ENCODE assay signal across 15 mouse cellular contexts in the genomic region with DNA sequence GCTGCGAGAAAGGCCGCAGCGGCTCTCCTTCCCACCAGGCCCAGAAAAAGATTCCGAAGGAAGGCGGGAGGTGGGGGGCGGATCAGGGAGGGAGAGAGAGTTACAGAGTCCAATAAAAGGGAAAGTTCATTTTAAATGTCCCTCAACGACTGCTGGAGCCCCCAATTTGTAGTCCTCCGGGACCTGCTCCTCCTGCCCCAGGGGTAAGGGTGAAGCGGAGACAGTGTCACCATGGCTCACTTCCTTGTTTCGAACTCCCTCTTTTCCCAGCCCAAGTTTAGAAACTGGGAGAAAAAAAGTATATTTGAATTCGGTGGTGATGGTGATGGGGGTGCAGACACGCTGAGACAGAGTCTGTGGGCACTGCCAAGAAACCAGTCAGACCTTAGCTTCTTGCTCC. TPM values are rescaled to one million over a fixed set of nuclear protein-coding genes. Genes with fewer than 3 reads are reported as not detected.
DNase-seq lines count a peak whose midpoint lies in the region; ATAC-seq and TF ChIP-seq lines count a peak whose summit lies in the region.
"Had no signal": no experiment of that assay in that cellular context is flagged by ENCODE, and none has a peak within 500 bp of the region (broad histone marks: within the 10 kb centered on the region; RNA-seq: fewer than 3 reads in every experiment).

No protein-coding gene starts in this region.

- WGBS in lung, embryonic 14.5 days = 26% methylated on average over 12 of the region's 12 CpGs
- 1% methylated on average over 12 of the region's 12 CpGs for WGBS in hindbrain, embryonic 12.5 days
- WGBS in intestine, embryonic 15.5 days = 30% methylated on average over 12 of the region's 12 CpGs
- 19% methylated on average over 12 of the region's 12 CpGs for whole genome bisulfite sequencing in neural tube, embryonic 15.5 days

- no peaks in the 10 kb centered on the region for H3K4me1 ChIP-seq in lung, embryonic 14.5 days (ENCODE audit: insufficient read depth)
- H3K4me1 ChIP-seq in hindbrain, embryonic 12.5 days = no peaks in the 10 kb centered on the region; the same call in 1 of the 2 replicates
- H3K4me1 ChIP-seq in intestine, embryonic 15.5 days (replicated peaks) = peaks cover 12% of the 10 kb centered on the region; the same call in 1 of the 2 replicates
- H3K4me1 ChIP-seq in neural tube, embryonic 15.5 days = peaks cover 68% of the 10 kb centered on the region

- no peaks in the 10 kb centered on the region for H3K36me3 ChIP-seq in lung, embryonic 14.5 days (ENCODE audit: insufficient read depth)
- no peaks in the 10 kb centered on the region for H3K36me3 ChIP-seq in hindbrain, embryonic 12.5 days
- H3K36me3 ChIP-seq in intestine, embryonic 15.5 days = no peaks in the 10 kb centered on the region
- H3K36me3 ChIP-seq in neural tube, embryonic 15.5 days = no peaks in the 10 kb centered on the region

- H3K4me3 ChIP-seq in lung, embryonic 14.5 days (ENCODE audit: low read depth, low read length) = no peak overlapping the region
- peak overlapping the region; percentile 24 for H3K4me3 ChIP-seq in hindbrain, embryonic 12.5 days
- H3K4me3 ChIP-seq in intestine, embryonic 15.5 days (replicated peaks) = no peak overlapping the region
- 0 out of 2 replicates have a peak overlapping the region, but pooled peaks have one; percentile 2 for H3K4me3 ChIP-seq in neural tube, embryonic 15.5 days (replicated peaks)

- H3K27me3 ChIP-seq in lung, embryonic 14.5 days (ENCODE audit: insufficient read depth, low read length) = peaks cover 73% of the 10 kb centered on the region
- peaks cover 96% of the 10 kb centered on the region for H3K27me3 ChIP-seq in hindbrain, embryonic 12.5 days
- H3K27me3 ChIP-seq in intestine, embryonic 15.5 days (replicated peaks) = peaks cover 60% of the 10 kb centered on the region
- no peaks in the 10 kb centered on the region for H3K27me3 ChIP-seq in neural tube, embryonic 15.5 days (replicated peaks)

- no peak overlapping the region for H3K27ac ChIP-seq in lung, embryonic 14.5 days (ENCODE audit: low read depth)
- H3K27ac ChIP-seq in hindbrain, embryonic 12.5 days = peak overlapping the region; percentile 77; the same call in 1 of the 2 replicates
- H3K27ac ChIP-seq in intestine, embryonic 15.5 days = peak overlapping the region; percentile 57; the same call in 1 of the 2 replicates
- H3K27ac ChIP-seq in neural tube, embryonic 15.5 days (replicated peaks) = peak overlapping the region; percentile 54

- H3K9me3 ChIP-seq in lung, embryonic 14.5 days (ENCODE audit: low read depth, low read length) = no peaks in the 10 kb centered on the region
- no peaks in the 10 kb centered on the region for H3K9me3 ChIP-seq in hindbrain, embryonic 12.5 days (replicated peaks)
- no peaks in the 10 kb centered on the region for H3K9me3 ChIP-seq in intestine, embryonic 15.5 days
- H3K9me3 ChIP-seq in neural tube, embryonic 15.5 days (replicated peaks) = no peaks in the 10 kb centered on the region

- no peak for DNase-seq in lung, embryonic 14.5 days
- DNase-seq in lung, postnatal 25 days (ENCODE audit: low spot score) = no peak
- no peak for DNase-seq in gastrocnemius, postnatal 36 days
- DNase-seq in urinary bladder, adult 18-20 months (ENCODE audit: low spot score in 2 of 2) = no peak
- DNase-seq in ovary, postnatal 10 days (ENCODE audit: low spot score) = no peak
- DNase-seq: cerebellum, adult 11-12 months; gastrocnemius, postnatal 25 days; midbrain, embryonic 14.5 days; thymus, adult 18-20 months had no signal

- TF ChIP-seq CTCF in lung, embryonic 14.5 days (IDR thresholded peaks at IDR 0.05; ENCODE audit: low read depth) = no peak

- no peak overlapping the region for H3K9ac ChIP-seq in lung, embryonic 14.5 days
- H3K9ac ChIP-seq in hindbrain, embryonic 12.5 days = peak overlapping the region; percentile 42
- H3K9ac ChIP-seq in intestine, embryonic 15.5 days = no peak overlapping the region
- 0 out of 2 replicates have a peak overlapping the region, but pooled peaks have one; percentile 6 for H3K9ac ChIP-seq in neural tube, embryonic 15.5 days (replicated peaks)

- H3K4me2 ChIP-seq in lung, embryonic 14.5 days = peak overlapping the region; percentile 41
- H3K4me2 ChIP-seq in hindbrain, embryonic 12.5 days (replicated peaks) = peak overlapping the region; percentile 50
- peak overlapping the region; percentile 48 for H3K4me2 ChIP-seq in intestine, embryonic 15.5 days (replicated peaks)
- H3K4me2 ChIP-seq in neural tube, embryonic 15.5 days = peak overlapping the region; percentile 64

- intact Hi-C loops in gastrocnemius, postnatal 36 days (cut with DNase I) = no loop called here

- ATAC-seq in lung, embryonic 14.5 days (ENCODE audit: insufficient read depth) = 0 out of 2 replicates have a peak, but pooled peaks have one; percentile 23
- ATAC-seq in hindbrain, embryonic 12.5 days (ENCODE audit: low FRiP score) = no peak
- ATAC-seq in intestine, embryonic 15.5 days = no peak
- ATAC-seq in neural tube, embryonic 15.5 days (ENCODE audit: low FRiP score) = 0 out of 2 replicates have a peak, but pooled peaks have one; percentile 34

RNA-seq across cellular contexts. Expression of gene Hoxc4, which starts 21.9 kb away (rescaled TPM):
- 1.5 and 2.1 TPM in 2 replicates for polyA plus RNA-seq in lung, embryonic 14.5 days (2014; fragmentation: Nextera tagmentation; extraction: Ambion mirVana)
- polyA plus RNA-seq in hindbrain, embryonic 12.5 days (2016; fragmentation: Nextera tagmentation; extraction: Ambion mirVana) = 34.5 and 59.6 TPM in 2 replicates
- 9.5 and 10.6 TPM in 2 replicates for polyA plus RNA-seq in intestine, embryonic 15.5 days (2015; fragmentation: Nextera tagmentation; extraction: Ambion mirVana)
- 26.7 and 48.6 TPM in 2 replicates for polyA plus RNA-seq in neural tube, embryonic 15.5 days (2015; fragmentation: Nextera tagmentation; extraction: Ambion mirVana)
- 1 to 10 TPM; 4.1 to 4.2 TPM for total RNA-seq in gastrocnemius, postnatal 36 days (2021)
- polyA plus RNA-seq: cortical plate, adult 2 months; midbrain, embryonic 14.5 days had no signal

RNA-seq across cellular contexts. Expression of gene Hoxc6, which starts 42.5 kb away (rescaled TPM):
- polyA plus RNA-seq in lung, embryonic 14.5 days (2014; fragmentation: Nextera tagmentation; extraction: Ambion mirVana) = not detected in 2 replicates
- 2.1 and 2.3 TPM in 2 replicates for polyA plus RNA-seq in hindbrain, embryonic 12.5 days (2016; fragmentation: Nextera tagmentation; extraction: Ambion mirVana)
- 5.7 and 6.1 TPM in 2 replicates for polyA plus RNA-seq in intestine, embryonic 15.5 days (2015; fragmentation: Nextera tagmentation; extraction: Ambion mirVana)
- 23.4 and 35.1 TPM in 2 replicates for polyA plus RNA-seq in neural tube, embryonic 15.5 days (2015; fragmentation: Nextera tagmentation; extraction: Ambion mirVana)
- total RNA-seq in gastrocnemius, postnatal 36 days (2021) = 1 to 10 TPM; 6.8 to 7.0 TPM
- polyA plus RNA-seq: cortical plate, adult 2 months; liver, embryonic 16.5 days; midbrain, embryonic 14.5 days had no signal

RNA-seq across cellular contexts. Expression of gene Hoxc8, which starts 50.2 kb away (rescaled TPM):
- not detected in 2 replicates for polyA plus RNA-seq in lung, embryonic 14.5 days (2014; fragmentation: Nextera tagmentation; extraction: Ambion mirVana)
- polyA plus RNA-seq in hindbrain, embryonic 12.5 days (2016; fragmentation: Nextera tagmentation; extraction: Ambion mirVana) = not detected in 2 replicates
- polyA plus RNA-seq in intestine, embryonic 15.5 days (2015; fragmentation: Nextera tagmentation; extraction: Ambion mirVana) = 6.2 and 7.0 TPM in 2 replicates
- polyA plus RNA-seq in neural tube, embryonic 15.5 days (2015; fragmentation: Nextera tagmentation; extraction: Ambion mirVana) = 56.5 and 108 TPM in 2 replicates
- 1 to 10 TPM; 1.5 to 2.0 TPM for total RNA-seq in gastrocnemius, postnatal 36 days (2021)
- polyA plus RNA-seq: cortical plate, adult 2 months; heart, embryonic 16.5 days; liver, embryonic 16.5 days; midbrain, embryonic 14.5 days had no signal

Comparison
In these comparisons a context has a peak if more than half of its experiments do, and no peak if none do; other contexts are left out.
1. ATAC-seq: peak in lung, embryonic 14.5 days (single experiment) and neural tube, embryonic 15.5 days (single experiment); none in hindbrain, embryonic 12.5 days (single experiment) and intestine, embryonic 15.5 days (single experiment).
2. H3K4me3 ChIP-seq: peak in hindbrain, embryonic 12.5 days (single experiment) and neural tube, embryonic 15.5 days (single experiment); none in lung, embryonic 14.5 days (single experiment) and intestine, embryonic 15.5 days (single experiment).
3. H3K9ac ChIP-seq: peak in hindbrain, embryonic 12.5 days (single experiment) and neural tube, embryonic 15.5 days (single experiment); none in lung, embryonic 14.5 days (single experiment) and intestine, embryonic 15.5 days (single experiment).
4. Peak in every context shown above with its lines, with median percentiles within 50 percentile points of each other: H3K4me2 ChIP-seq.